Mouse (Mus musculus) heart, embryonic 13.5 days (tissue): ENCODE measurements around the gene Tmem251. TPM values are rescaled to one million over a fixed set of nuclear protein-coding genes. Genes with fewer than 3 reads are reported as not detected.

Source experiments
- ATAC-seq: fragments of 200-750 bp; cut with Nextera tagmentation; 2 replicates; pipeline ENCODE4 v1.8.0; 2017; ENCODE audit warnings: moderate TSS enrichment; ENCODE audit not compliant: insufficient number of reproducible peaks, low FRiP score, low TSS enrichment; ENCODE audit errors: extremely low read depth
- H3K27ac ChIP-seq: fragments of 300-500 bp; sonication (generic); replicated peaks from 2 replicates; pipeline ENCODE4 v1.5.1; 2015; ENCODE audit warnings: moderate library complexity, mild to moderate bottlenecking, inconsistent platforms
- H3K27me3 ChIP-seq: fragments of 300-500 bp; sonication (generic); replicated peaks from 2 replicates; pipeline ENCODE4 v1.6.1; 2015; ENCODE audit warnings: mild to moderate bottlenecking, inconsistent platforms
- H3K36me3 ChIP-seq: fragments of 300-500 bp; sonication (generic); 2 replicates; pipeline ENCODE4 v1.6.1; 2015; ENCODE audit warnings: mild to moderate bottlenecking, inconsistent platforms
- H3K4me1 ChIP-seq: fragments of 300-500 bp; sonication (generic); 2 replicates; pipeline ENCODE4 v1.6.1; 2015; ENCODE audit warnings: inconsistent platforms
- H3K4me2 ChIP-seq: fragments of 300-500 bp; sonication (generic); 2 replicates; pipeline ENCODE4 v1.6.1; 2015; ENCODE audit warnings: inconsistent platforms, mild to moderate bottlenecking, moderate library complexity
- H3K4me3 ChIP-seq: fragments of 300-500 bp; sonication (generic); 2 replicates; pipeline ENCODE4 v1.5.1; 2015; ENCODE audit warnings: moderate library complexity, mild to moderate bottlenecking, inconsistent platforms
- H3K9ac ChIP-seq: fragments of 300-500 bp; sonication (generic); 2 replicates; pipeline ENCODE4 v1.6.1; 2015; ENCODE audit warnings: inconsistent platforms, mild to moderate bottlenecking, moderate library complexity
- H3K9me3 ChIP-seq: fragments of 300-500 bp; sonication (generic); 2 replicates; pipeline ENCODE4 v1.6.1; 2016; ENCODE audit warnings: inconsistent platforms
- WGBS: fragments of 180-500 bp; shearing (Covaris S2); methylation state at CpG from one replicate; pipeline ENCODE4 v1.1.7; 2015; ENCODE audit warnings: mixed read lengths; 5-methylcytosine and 5-hydroxymethylcytosine counted together
- polyA plus RNA-seq: library from polyadenylated mRNA; unstranded; fragments of >200 nt; fragmentation: Nextera tagmentation; extraction: Ambion mirVana; gene quantifications from 2 replicates; pipeline ENCODE4 v1.2.1, GENCODE M21; 2015

Gene Tmem251
- polyA plus RNA-seq, 1 experiment from 2014 or later: 6.8 TPM

DNA sequence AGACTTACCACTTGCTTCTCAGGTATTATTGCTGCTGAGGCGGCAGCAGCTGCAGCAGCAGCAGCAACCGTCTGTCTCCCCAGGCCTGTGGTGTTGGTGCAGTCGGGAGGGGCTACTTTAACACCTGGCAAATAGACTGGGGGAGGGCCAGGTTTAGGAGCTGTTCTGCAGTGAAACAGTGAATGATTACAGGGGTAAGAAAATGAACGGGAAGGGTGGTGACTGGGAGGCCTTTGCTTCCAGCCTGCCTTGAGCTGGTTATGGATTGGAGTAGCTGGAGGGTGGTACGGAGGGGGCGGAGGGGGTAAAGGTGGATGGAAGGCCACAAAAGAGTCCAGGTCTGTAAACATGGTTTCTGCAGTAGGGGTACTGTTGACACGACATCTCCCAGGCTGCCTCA is 44.4 kb downstream of the Tmem251 start:
- no peak overlapping the region for H3K4me3 ChIP-seq
- no peak for ATAC-seq
- H3K4me1 ChIP-seq: no peaks in the 10 kb centered on the region
- H3K27ac ChIP-seq: no peak overlapping the region
- H3K36me3 ChIP-seq: peaks cover 93% of the 10 kb centered on the region
- H3K9ac ChIP-seq: no peak overlapping the region
- no peaks in the 10 kb centered on the region for H3K9me3 ChIP-seq
- H3K4me2 ChIP-seq: no peak overlapping the region
- 81% methylated on average over 7 of the region's 7 CpGs for WGBS
- no peaks in the 10 kb centered on the region for H3K27me3 ChIP-seq

Other genes starting within 250 kb of the Tmem251 start
- 0.84 and 1.1 TPM in 2 replicates for gene Chga, start 188.8 kb upstream of the Tmem251 start, polyA plus RNA-seq
- 4.3 and 6.4 TPM in 2 replicates for gene Itpk1, start 38.8 kb upstream of the Tmem251 start, polyA plus RNA-seq
- 17.9 and 18.3 TPM in 2 replicates for gene Moap1, start 101 bp upstream of the Tmem251 start, polyA plus RNA-seq
- not detected in 2 replicates for gene Gm28051, start 14.0 kb downstream of the Tmem251 start, polyA plus RNA-seq
- gene Gon7, start 14.0 kb downstream of the Tmem251 start, polyA plus RNA-seq: 20.7 and 26.6 TPM in 2 replicates
- gene Ubr7, start 14.2 kb downstream of the Tmem251 start, polyA plus RNA-seq: 26.5 and 30.3 TPM in 2 replicates
- 17.8 and 18.1 TPM in 2 replicates for gene Gm20604, start 14.9 kb downstream of the Tmem251 start, polyA plus RNA-seq
- 11.2 and 11.7 TPM in 2 replicates for gene Btbd7, start 134.7 kb downstream of the Tmem251 start, polyA plus RNA-seq
- not detected in 2 replicates for gene Cox8c, start 155.6 kb downstream of the Tmem251 start, polyA plus RNA-seq
- 0.01 and 0.08 TPM in 2 replicates for gene Unc79, start 205.1 kb downstream of the Tmem251 start, polyA plus RNA-seq